7 mouse cellular contexts compared by ENCODE assay signal in the genomic region with DNA sequence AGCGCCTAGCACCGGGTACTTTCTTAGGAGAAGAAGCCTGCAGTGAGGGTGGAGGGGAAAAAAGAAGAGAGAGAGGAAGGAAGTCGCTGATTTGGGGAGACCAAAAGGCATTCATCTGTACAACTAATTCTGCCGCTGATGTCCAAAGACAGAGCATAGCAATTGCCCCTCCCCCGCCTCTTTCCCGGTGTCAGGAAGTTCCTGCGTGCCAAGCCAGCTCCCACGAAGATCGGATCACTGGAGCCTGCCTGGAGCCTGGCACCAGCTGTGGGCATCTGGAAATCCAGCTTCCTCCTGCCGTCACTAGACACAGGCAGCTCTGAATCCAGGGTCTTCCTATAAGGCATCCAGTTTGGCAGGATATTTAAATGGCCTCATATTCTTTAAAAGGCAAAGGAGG. TPM values are rescaled to one million over a fixed set of nuclear protein-coding genes. Genes with fewer than 3 reads are reported as not detected.
A peak's percentile ranks its signal among the peaks of the same experiment; 100 is the strongest.
DNase-seq lines count a peak whose midpoint lies in the region; ATAC-seq and TF ChIP-seq lines count a peak whose summit lies in the region.

No protein-coding gene starts in this region.

- peak; percentile 70 for DNase-seq in intestine, embryonic 14.5 days (ENCODE audit: low spot score)
- peak; percentile 35 for DNase-seq in brain, adult 2 months (ENCODE audit: low read depth, low spot score)
- DNase-seq in heart, postnatal 14 days: peak; percentile 27 to 61
- peak; percentile 65 for DNase-seq in lung, embryonic 14.5 days
- no peak for DNase-seq in yolk sac, embryonic 10.5 days (ENCODE audit: low spot score)

- no peak for ATAC-seq in intestine, embryonic 14.5 days (replicated peaks; ENCODE audit: low FRiP score, low TSS enrichment, low read depth)
- ATAC-seq in intestine, embryonic 15.5 days: no peak
- ATAC-seq in lung, embryonic 14.5 days (ENCODE audit: insufficient read depth): no peak
- ATAC-seq in erythroblast, adult 5-6 weeks (replicated peaks; ENCODE audit: low FRiP score, poor library complexity, severe bottlenecking): no peak

- no peak overlapping the region for H3K4me3 ChIP-seq in intestine, embryonic 14.5 days (ENCODE audit: low read depth, low read length)
- H3K4me3 ChIP-seq in intestine, embryonic 15.5 days (replicated peaks): no peak overlapping the region
- no peak overlapping the region for H3K4me3 ChIP-seq in lung, embryonic 14.5 days (ENCODE audit: low read depth, low read length)

- H3K27me3 ChIP-seq in intestine, embryonic 14.5 days (replicated peaks; ENCODE audit: control insufficient read depth, insufficient read depth, low read length): no peaks in the 10 kb centered on the region
- H3K27me3 ChIP-seq in intestine, embryonic 15.5 days (replicated peaks): no peaks in the 10 kb centered on the region
- H3K27me3 ChIP-seq in lung, embryonic 14.5 days (ENCODE audit: insufficient read depth, low read length): no peaks in the 10 kb centered on the region

- no peak overlapping the region for H3K27ac ChIP-seq in intestine, embryonic 14.5 days (ENCODE audit: low read depth)
- H3K27ac ChIP-seq in intestine, embryonic 15.5 days: no peak overlapping the region
- H3K27ac ChIP-seq in lung, embryonic 14.5 days (ENCODE audit: low read depth): no peak overlapping the region

- no peak overlapping the region for H3K9ac ChIP-seq in intestine, embryonic 14.5 days (ENCODE audit: low read length)
- H3K9ac ChIP-seq in intestine, embryonic 15.5 days: no peak overlapping the region
- H3K9ac ChIP-seq in lung, embryonic 14.5 days: no peak overlapping the region

- no peak overlapping the region for H3K4me2 ChIP-seq in intestine, embryonic 14.5 days (ENCODE audit: low read length)
- H3K4me2 ChIP-seq in intestine, embryonic 15.5 days (replicated peaks): no peak overlapping the region
- H3K4me2 ChIP-seq in lung, embryonic 14.5 days: no peak overlapping the region

- H3K36me3 ChIP-seq in intestine, embryonic 14.5 days (ENCODE audit: control insufficient read depth, insufficient read depth, low read length): no peaks in the 10 kb centered on the region
- H3K36me3 ChIP-seq in intestine, embryonic 15.5 days: no peaks in the 10 kb centered on the region
- H3K36me3 ChIP-seq in lung, embryonic 14.5 days (ENCODE audit: insufficient read depth): no peaks in the 10 kb centered on the region

- intact Hi-C loops in heart, postnatal 14 days (cut with DNase I): no loop called here

- no peaks in the 10 kb centered on the region for H3K9me3 ChIP-seq in intestine, embryonic 14.5 days (ENCODE audit: control insufficient read depth, low read length)
- no peaks in the 10 kb centered on the region for H3K9me3 ChIP-seq in intestine, embryonic 15.5 days
- no peaks in the 10 kb centered on the region for H3K9me3 ChIP-seq in lung, embryonic 14.5 days (ENCODE audit: low read depth, low read length)

- no peaks in the 10 kb centered on the region for H3K4me1 ChIP-seq in intestine, embryonic 14.5 days (replicated peaks; ENCODE audit: control insufficient read depth, insufficient read depth, low read length)
- H3K4me1 ChIP-seq in intestine, embryonic 15.5 days (replicated peaks): 0 out of 2 replicates have a peak, but pooled peaks cover 4% of the 10 kb centered on the region
- no peaks in the 10 kb centered on the region for H3K4me1 ChIP-seq in lung, embryonic 14.5 days (ENCODE audit: insufficient read depth)

- WGBS in intestine, embryonic 14.5 days: 40% methylated on average over 10 of the region's 10 CpGs
- 37% methylated on average over 10 of the region's 10 CpGs for WGBS in intestine, embryonic 15.5 days
- WGBS in lung, embryonic 14.5 days: 23% methylated on average over 10 of the region's 10 CpGs

- TF ChIP-seq CTCF in lung, embryonic 14.5 days (IDR thresholded peaks at IDR 0.05; ENCODE audit: low read depth): no peak

RNA-seq across cellular contexts. Expression of a gene that starts 8.6 kb away (rescaled TPM):
- 37.0 and 40.7 TPM in 2 replicates for polyA plus RNA-seq in intestine, embryonic 14.5 days (2014; fragmentation: Nextera tagmentation; extraction: Ambion mirVana)
- polyA plus RNA-seq in intestine, embryonic 15.5 days (2015; fragmentation: Nextera tagmentation; extraction: Ambion mirVana): 24.2 and 25.1 TPM in 2 replicates
- 10 to 100 TPM; 58.6 to 59.5 TPM for total RNA-seq in heart, postnatal 14 days (2021)
- 38.9 and 42.9 TPM in 2 replicates for polyA plus RNA-seq in lung, embryonic 14.5 days (2014; fragmentation: Nextera tagmentation; extraction: Ambion mirVana)
- 21.1 and 23.6 TPM in 2 replicates for total RNA-seq in erythroblast, adult 5-6 weeks (2015; ENCODE audit: low replicate concordance)
- total RNA-seq in erythroblast, adult 5-6 weeks (2017; ENCODE audit: low replicate concordance): 11.3 and 14.2 TPM in 2 replicates
